Mouse (Mus musculus) left cerebral cortex, adult 6 months (tissue): ENCODE results near the gene Emp2. TPM values are rescaled to one million over a fixed set of nuclear protein-coding genes. Genes with fewer than 3 reads are reported as not detected.

ENCODE experiments used
- long read RNA-seq, 2 experiments: library from polyadenylated mRNA; unstranded; transcript quantifications; one replicate each; pipeline ENCODE4 v2.0.0; 2019 to 2020
- polyA plus RNA-seq: library from polyadenylated mRNA; unstranded; fragments of <200 nt; fragmentation: Nextera tagmentation; gene quantifications from 2 replicates; pipeline ENCODE4 v1.2.3, GENCODE M21; 2021

Gene Emp2
- polyA plus RNA-seq, result 8.4 and 11.8 TPM in 2 replicates
- long read RNA-seq, experiment 1, transcript Emp2-201 (5 exons, 3,440 nt), result major isoform, 71 of 84 reads
- long read RNA-seq, experiment 1, partial matches to known transcripts, result 1 of 84 reads
- long read RNA-seq, experiment 1, other reads (novel, unspliced or antisense), result 12 of 84 reads
- long read RNA-seq, experiment 2, transcript Emp2-201 (5 exons, 3,440 nt), result major isoform, 26 of 35 reads
- long read RNA-seq, experiment 2, partial matches to known transcripts, result 5 of 35 reads
- long read RNA-seq, experiment 2, other reads (novel, unspliced or antisense), result 4 of 35 reads

DNA sequence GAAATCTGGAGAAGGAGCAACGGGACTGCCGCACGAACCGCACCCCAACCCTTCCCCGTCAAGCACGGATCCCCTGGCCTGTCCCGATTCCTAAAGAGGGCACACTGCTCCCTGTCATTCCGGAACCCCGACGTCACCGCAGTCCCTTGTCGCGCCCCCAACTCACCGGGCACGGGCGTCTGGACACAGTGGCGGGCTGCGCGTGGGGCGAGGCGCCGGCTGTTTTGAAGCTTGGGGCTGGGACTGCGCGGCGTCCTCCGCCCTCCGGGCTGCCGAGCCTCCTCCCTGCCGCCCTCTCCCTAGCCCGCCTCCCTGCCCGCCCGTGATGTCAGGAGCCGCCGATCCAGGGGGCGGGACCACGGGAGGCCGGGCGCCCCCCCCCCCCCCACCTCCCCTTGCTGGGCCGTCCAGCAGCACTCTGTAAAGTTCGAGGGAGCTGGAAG, at the start of gene Emp2:
Emp2 (minus strand) TSS at position 323 of the 443 bp plus-strand sequence.

Other genes starting within 250 kb of the Emp2 start
- gene Rpl39l, start 143.7 kb downstream of the Emp2 start, polyA plus RNA-seq, result 0.20 and 0.85 TPM in 2 replicates
- gene Atf7ip2, start 121.3 kb downstream of the Emp2 start, polyA plus RNA-seq, result not detected in 2 replicates
- gene Tekt5, start 81.5 kb upstream of the Emp2 start, polyA plus RNA-seq, result 9.7 and 12.5 TPM in 2 replicates
- 15.3 and 21.4 TPM in 2 replicates for gene Nubp1, start 98.0 kb upstream of the Emp2 start, polyA plus RNA-seq
- gene Tvp23a, start 133.4 kb upstream of the Emp2 start, polyA plus RNA-seq, result 10.2 and 11.0 TPM in 2 replicates
- 0.09 and 0.17 TPM in 2 replicates for gene Ciita, start 166.1 kb upstream of the Emp2 start, polyA plus RNA-seq
- gene Dexi, start 229.1 kb upstream of the Emp2 start, polyA plus RNA-seq, result 10.9 and 74.0 TPM in 2 replicates
- 24.3 and 25.3 TPM in 2 replicates for gene Clec16a, start 231.4 kb upstream of the Emp2 start, polyA plus RNA-seq